Mouse (Mus musculus) ES-E14 (cell line): ENCODE measurements around the gene Tgds. TPM values are rescaled to one million over a fixed set of nuclear protein-coding genes. Genes with fewer than 3 reads are reported as not detected.

ENCODE experiments used
- DNase-seq: peaks from one replicate; pipeline ENCODE4 v3.0.0-alpha.2; 2013; ENCODE audit warnings: low read depth, low spot score
- H3K27ac ChIP-seq: 2 replicates; pipeline ENCODE4 v1.5.1; 2012; ENCODE audit warnings: low read depth, mild to moderate bottlenecking, low read length, moderate library complexity, mixed read lengths; ENCODE audit not compliant: poor library complexity, insufficient read depth, severe bottlenecking
- H3K36me3 ChIP-seq: 2 replicates; pipeline ENCODE4 v1.6.1; 2012; ENCODE audit warnings: mild to moderate bottlenecking, low read length, moderate library complexity, mixed read lengths; ENCODE audit not compliant: control insufficient read depth, poor library complexity, insufficient read depth, severe bottlenecking
- H3K4me1 ChIP-seq, 2 experiments: fragments of 150-350 bp in 1 of 2; sonication (generic) in 1 of 2; 2 replicates each; pipeline ENCODE4 v1.6.1; 2012; ENCODE audit warnings: low read length in 2 of 2, mild to moderate bottlenecking in 1 of 2, mixed read lengths in 1 of 2; ENCODE audit not compliant: control insufficient read depth in 2 of 2, insufficient read depth in 2 of 2, poor library complexity in 1 of 2
- H3K4me3 ChIP-seq, 2 experiments: fragments of 150-350 bp in 1 of 2; sonication (generic) in 1 of 2; 2 replicates each; pipeline ENCODE4 v1.5.1; 2012; ENCODE audit warnings: low read length in 2 of 2, low read depth in 1 of 2, mild to moderate bottlenecking in 1 of 2, mixed read lengths in 1 of 2; ENCODE audit not compliant: insufficient read depth in 1 of 2, poor library complexity in 1 of 2, severe bottlenecking in 1 of 2
- H3K9ac ChIP-seq: 2 replicates; pipeline ENCODE4 v1.6.1; 2012; ENCODE audit warnings: low read depth, mild to moderate bottlenecking, low read length, mixed read lengths; ENCODE audit not compliant: poor library complexity, insufficient read depth, severe bottlenecking
- H3K9me3 ChIP-seq: fragments of 150-350 bp; sonication (generic); 2 replicates; pipeline ENCODE4 v1.6.1; 2012; ENCODE audit warnings: low read depth, mild to moderate bottlenecking, low read length; ENCODE audit not compliant: control insufficient read depth, insufficient read depth
- CHD2 ChIP-seq: IDR thresholded peaks from 2 replicates; pipeline ENCODE4 v1.6.1; 2014; ENCODE audit warnings: mild to moderate bottlenecking, low read depth, low read length, inconsistent platforms
- HCFC1 ChIP-seq: IDR thresholded peaks from 2 replicates; pipeline ENCODE4 v1.6.1; 2012; ENCODE audit warnings: low read length, inconsistent platforms, borderline replicate concordance; ENCODE audit not compliant: insufficient read depth
- MAFK ChIP-seq: IDR thresholded peaks from 2 replicates; pipeline ENCODE4 v1.6.1; 2014; ENCODE audit warnings: mild to moderate bottlenecking, low read depth, low read length, inconsistent platforms; ENCODE audit not compliant: insufficient read depth
- ZC3H11A ChIP-seq: IDR thresholded peaks from 2 replicates; pipeline ENCODE4 v1.6.1; 2012; ENCODE audit warnings: low read depth, mild to moderate bottlenecking, inconsistent platforms, low read length, borderline replicate concordance
- ZNF384 ChIP-seq: IDR thresholded peaks from 2 replicates; pipeline ENCODE4 v1.6.1; 2012; ENCODE audit warnings: low read depth, low read length, inconsistent platforms
- in situ Hi-C, 2 experiments: fragments of 600-800 bp; cut with MboI; formaldehyde crosslinking; loops; one replicate each; pipeline ENCODE4 v1.15.1; 2025; ENCODE audit warnings: low sequenced_read_pairs in 2 of 2, inconsistent platforms in 1 of 2; ENCODE audit not compliant: unreplicated experiment in 2 of 2
- total RNA-seq: library from RNA; depleted of rRNA; stranded (reverse); fragments of 300-350 nt; gene quantifications from 2 replicates; pipeline ENCODE4 v1.2.3, GENCODE M21; 2012; rRNA removed

The Tgds gene
- total RNA-seq, 1 experiment = 3.4 TPM

DNA sequence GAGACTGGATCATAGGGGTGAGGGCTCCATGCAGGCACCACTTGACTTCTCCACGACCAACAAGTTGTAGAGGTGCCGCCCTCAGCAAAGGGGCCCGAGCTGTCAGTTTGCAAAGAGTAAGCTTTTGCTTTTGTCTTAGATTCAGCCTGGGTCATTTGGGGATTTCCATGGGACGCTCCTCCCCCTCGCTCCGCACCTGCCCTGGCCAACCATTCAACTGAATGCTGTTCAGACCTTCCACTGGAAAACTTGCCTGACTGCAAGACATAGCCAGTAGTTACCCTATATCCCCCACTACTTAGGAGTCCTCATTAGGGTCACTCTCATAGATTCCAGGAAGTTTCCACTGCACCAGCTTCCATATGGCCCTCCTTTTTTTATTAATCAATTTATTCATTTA lies 48.7 kb downstream of the Tgds start:
- DNase-seq = no peak
- Histone ChIP-seq H3K9me3 (no peaks in the 10 kb centered on the region), H3K36me3 (no peaks in the 10 kb centered on the region), H3K27ac (no peak overlapping the region), H3K4me3 (no peak overlapping the region), H3K9ac (no peak overlapping the region), H3K4me1 (peaks cover 1 to 6% of the 10 kb centered on the region in 2 experiments; a peak in 2 of 4 replicates)
- in situ Hi-C loops = no loop called here
- TF ChIP-seq CHD2 (no peak), ZC3H11A (no peak), ZNF384 (no peak), MAFK (no peak), HCFC1 (no peak)

DNA sequence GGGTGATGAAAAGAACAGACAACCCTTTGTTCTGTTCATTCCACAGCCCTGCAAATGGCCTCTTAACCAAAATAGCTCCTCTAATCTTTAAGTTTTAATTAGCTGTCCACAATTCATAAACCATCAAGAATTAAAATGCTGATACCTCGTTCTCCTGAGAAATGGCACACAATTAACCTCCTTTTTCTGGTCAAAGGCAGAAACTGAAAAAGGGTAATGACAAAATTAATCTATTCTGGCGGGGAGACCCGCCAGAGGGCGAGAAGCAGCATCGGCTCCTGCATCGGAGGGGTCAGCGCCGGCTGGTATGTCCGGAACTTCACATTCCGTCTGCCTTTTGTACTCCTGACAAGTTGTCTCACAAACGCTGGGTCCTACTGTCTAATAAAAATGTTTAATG lies 51.9 kb downstream of the Tgds start:
- no peak for DNase-seq
- no peaks in the 10 kb centered on the region for H3K9me3 ChIP-seq
- in situ Hi-C loops = no loop called here
- no peak overlapping the region for H3K9ac ChIP-seq
- TF ChIP-seq CHD2 (no peak), ZC3H11A (no peak), HCFC1 (no peak), MAFK (no peak), ZNF384 (no peak)
- no peaks in the 10 kb centered on the region for H3K4me1 ChIP-seq
- H3K36me3 ChIP-seq = no peaks in the 10 kb centered on the region
- no peak overlapping the region for H3K27ac ChIP-seq
- no peak overlapping the region for H3K4me3 ChIP-seq

- in situ Hi-C loops = no loop called here
- Histone ChIP-seq H3K9ac (no peak overlapping the region), H3K27ac (no peak overlapping the region), H3K4me1 (no peaks in the 10 kb centered on the region), H3K36me3 (no peaks in the 10 kb centered on the region), H3K9me3 (no peaks in the 10 kb centered on the region), H3K4me3 (no peak overlapping the region)
- no peak for DNase-seq
- TF ChIP-seq ZC3H11A (no peak), HCFC1 (no peak), MAFK (no peak), CHD2 (no peak), ZNF384 (no peak)
Observed at GRCm38 (mm10) chr14:118070100-118070499, 62.5 kb downstream of the Tgds start.

GRCm38 (mm10) chr14:118069439-118070079 lies 63.0 kb downstream of the Tgds start:
- no peaks in the 10 kb centered on the region for H3K36me3 ChIP-seq
- TF ChIP-seq MAFK = no peak
- no peak for TF ChIP-seq ZNF384
- TF ChIP-seq ZC3H11A = no peak
- TF ChIP-seq CHD2 = no peak
- no peak for TF ChIP-seq HCFC1
- H3K4me3 ChIP-seq = no peak overlapping the region
- no peaks in the 10 kb centered on the region for H3K4me1 ChIP-seq
- no peaks in the 10 kb centered on the region for H3K9me3 ChIP-seq
- DNase-seq = no peak
- no peak overlapping the region for H3K9ac ChIP-seq
- no peak overlapping the region for H3K27ac ChIP-seq
- in situ Hi-C loops = no loop called here

Other genes with a start within 250 kb of the Tgds start
- gene Dct, start 80.5 kb downstream of the Tgds start, total RNA-seq = 0.37 and 0.45 TPM in 2 replicates
- 18.2 and 33.7 TPM in 2 replicates for gene Gpr180, start 4.4 kb upstream of the Tgds start, total RNA-seq
- 0.94 and 1.8 TPM in 2 replicates for gene Sox21, start 104.3 kb upstream of the Tgds start, total RNA-seq
- gene Gm9376, start 134.2 kb upstream of the Tgds start, total RNA-seq = not detected in 2 replicates